Mouse (Mus musculus): ENCODE measurements around the gene Fam83g. TPM values are rescaled to one million over a fixed set of nuclear protein-coding genes. Genes with fewer than 3 reads are reported as not detected.

Fam83g gene
- total and polyA plus RNA-seq, 2 experiments: 1.0 to 1.4 TPM

DNA sequence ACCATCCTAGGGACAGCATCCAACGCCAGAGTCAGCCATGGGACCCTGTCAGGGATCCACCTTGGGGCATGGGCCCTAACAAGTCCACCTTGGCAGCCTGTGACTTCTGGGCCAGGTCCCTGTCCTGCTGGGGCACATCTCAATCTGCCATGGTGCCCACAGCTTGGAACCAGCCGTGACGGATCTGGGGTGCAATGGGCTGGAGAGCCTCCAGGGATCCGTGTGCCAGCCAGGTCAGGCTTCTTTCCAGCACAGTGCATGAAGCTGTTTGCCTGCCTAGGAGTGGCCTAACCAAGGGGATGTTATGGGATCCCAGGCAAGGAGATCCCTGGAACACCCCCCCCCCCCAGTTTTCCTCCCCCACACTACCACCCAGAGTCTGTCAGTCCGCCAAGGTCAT is 9.1 kb downstream of the Fam83g start:
- no peaks in the 10 kb centered on the region for H3K36me3 ChIP-seq (ENCODE audit: control insufficient read depth, insufficient read depth, low read length)
- no peaks in the 10 kb centered on the region for H3K79me2 ChIP-seq (ENCODE audit: control insufficient read depth, insufficient read depth, low read length)
- no peaks in the 10 kb centered on the region for H3K4me1 ChIP-seq (ENCODE audit: control insufficient read depth, insufficient read depth, low read length)
- TF ChIP-seq CTCF (IDR thresholded peaks at IDR 0.05; ENCODE audit: low read depth, low read length): no peak
- no peak for TF ChIP-seq POLR2A (IDR thresholded peaks at IDR 0.05; ENCODE audit: extremely low read depth, insufficient read depth, low read length)
- no peak overlapping the region for H3K9ac ChIP-seq (ENCODE audit: low read depth, low read length)
- H3K27ac ChIP-seq (replicated peaks; ENCODE audit: insufficient read depth, low read depth, low read length): no peak overlapping the region
- no peaks in the 10 kb centered on the region for H3K27me3 ChIP-seq (ENCODE audit: control insufficient read depth, insufficient read depth, low read length)
- DNase-seq (ENCODE audit: extremely low read depth, low read depth, low spot score): no peak
- 80% methylated on average over 5 of the region's 5 CpGs for WGBS
- H3K4me3 ChIP-seq (ENCODE audit: insufficient read depth, low read depth, low read length): no peak overlapping the region

DNA sequence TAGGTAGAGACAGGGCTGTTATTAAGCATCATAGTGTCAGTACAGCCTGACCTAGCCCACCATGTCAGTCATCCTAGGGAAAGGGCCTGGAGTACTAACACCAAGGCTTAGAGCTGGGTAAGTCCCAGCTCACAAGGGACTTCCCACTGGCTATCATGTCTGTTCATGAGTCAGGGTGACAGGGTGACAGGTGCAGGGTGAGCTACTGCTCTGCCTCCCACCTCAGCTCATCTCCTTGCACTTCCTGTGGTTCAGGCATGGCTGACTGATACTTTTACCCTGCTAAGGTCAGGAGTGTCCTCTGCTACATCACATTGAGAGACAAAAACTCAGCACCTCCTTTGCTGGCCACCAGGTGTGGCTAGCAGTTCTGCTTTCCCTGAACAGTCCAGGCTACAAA is 15.0 kb downstream of the Fam83g start:
- H3K4me3 ChIP-seq (ENCODE audit: insufficient read depth, low read depth, low read length): no peak overlapping the region
- TF ChIP-seq CTCF (IDR thresholded peaks at IDR 0.05; ENCODE audit: low read depth, low read length): no peak
- no peak for TF ChIP-seq POLR2A (IDR thresholded peaks at IDR 0.05; ENCODE audit: extremely low read depth, insufficient read depth, low read length)
- no peaks in the 10 kb centered on the region for H3K36me3 ChIP-seq (ENCODE audit: control insufficient read depth, insufficient read depth, low read length)
- H3K9ac ChIP-seq (ENCODE audit: low read depth, low read length): no peak overlapping the region
- H3K27me3 ChIP-seq (ENCODE audit: control insufficient read depth, insufficient read depth, low read length): no peaks in the 10 kb centered on the region
- DNase-seq (ENCODE audit: extremely low read depth, low read depth, low spot score): no peak
- peaks cover 4% of the 10 kb centered on the region; the same call in 1 of the 2 replicates for H3K4me1 ChIP-seq (ENCODE audit: control insufficient read depth, insufficient read depth, low read length)
- no peak overlapping the region for H3K27ac ChIP-seq (replicated peaks; ENCODE audit: insufficient read depth, low read depth, low read length)
- no peaks in the 10 kb centered on the region for H3K79me2 ChIP-seq (ENCODE audit: control insufficient read depth, insufficient read depth, low read length)

DNA sequence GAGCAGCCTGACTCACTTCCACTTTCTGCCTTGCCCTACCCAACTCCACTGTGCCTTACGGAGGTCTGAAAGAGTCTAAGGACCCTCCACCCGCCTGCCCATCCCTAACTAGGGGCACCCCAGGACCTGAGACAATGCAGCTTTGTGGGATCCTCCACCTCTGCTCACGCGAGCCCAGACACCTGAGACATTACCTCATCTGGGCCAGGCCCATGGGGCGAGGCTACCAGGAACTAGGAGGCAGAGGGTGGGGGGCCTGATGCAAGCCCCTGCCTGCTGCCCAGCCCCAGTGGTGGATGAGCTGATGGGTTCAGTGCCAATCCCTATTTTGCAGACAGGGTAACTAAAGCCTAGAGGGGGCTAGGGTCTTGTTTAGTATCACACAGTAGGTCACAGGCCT is 15.6 kb downstream of the Fam83g start:
- Histone ChIP-seq H3K27me3 (ENCODE audit: control insufficient read depth, insufficient read depth, low read length) (no peaks in the 10 kb centered on the region), H3K4me1 (ENCODE audit: control insufficient read depth, insufficient read depth, low read length) (peaks cover 4% of the 10 kb centered on the region; the same call in 1 of the 2 replicates), H3K36me3 (ENCODE audit: control insufficient read depth, insufficient read depth, low read length) (no peaks in the 10 kb centered on the region), H3K9ac (ENCODE audit: low read depth, low read length) (no peak overlapping the region), H3K27ac (replicated peaks; ENCODE audit: insufficient read depth, low read depth, low read length) (no peak overlapping the region), H3K79me2 (ENCODE audit: control insufficient read depth, insufficient read depth, low read length) (no peaks in the 10 kb centered on the region), H3K4me3 (ENCODE audit: insufficient read depth, low read depth, low read length) (no peak overlapping the region)
- WGBS: 96% methylated on average over 5 of the region's 5 CpGs
- no peak for DNase-seq (ENCODE audit: extremely low read depth, low read depth, low spot score)
- TF ChIP-seq POLR2A (IDR thresholded peaks at IDR 0.05; ENCODE audit: extremely low read depth, insufficient read depth, low read length) (no peak), CTCF (IDR thresholded peaks at IDR 0.05; ENCODE audit: low read depth, low read length) (no peak)

GRCm38 (mm10) chr11:61699933-61700332 is 16.0 kb downstream of the Fam83g start:
- whole genome bisulfite sequencing: 39% methylated on average over 4 of the region's 4 CpGs
- Histone ChIP-seq H3K4me1 (ENCODE audit: control insufficient read depth, insufficient read depth, low read length) (peaks cover 4% of the 10 kb centered on the region; the same call in 1 of the 2 replicates), H3K27ac (replicated peaks; ENCODE audit: insufficient read depth, low read depth, low read length) (no peak overlapping the region), H3K9ac (ENCODE audit: low read depth, low read length) (no peak overlapping the region), H3K4me3 (ENCODE audit: insufficient read depth, low read depth, low read length) (no peak overlapping the region), H3K36me3 (ENCODE audit: control insufficient read depth, insufficient read depth, low read length) (no peaks in the 10 kb centered on the region), H3K27me3 (ENCODE audit: control insufficient read depth, insufficient read depth, low read length) (no peaks in the 10 kb centered on the region), H3K79me2 (ENCODE audit: control insufficient read depth, insufficient read depth, low read length) (no peaks in the 10 kb centered on the region)
- no peak for TF ChIP-seq POLR2A (IDR thresholded peaks at IDR 0.05; ENCODE audit: extremely low read depth, insufficient read depth, low read length)
- TF ChIP-seq CTCF (IDR thresholded peaks at IDR 0.05; ENCODE audit: low read depth, low read length): no peak
- DNase-seq (ENCODE audit: extremely low read depth, low read depth, low spot score): peak; percentile 47

- Histone ChIP-seq H3K27me3 (ENCODE audit: control insufficient read depth, insufficient read depth, low read length) (no peaks in the 10 kb centered on the region), H3K79me2 (ENCODE audit: control insufficient read depth, insufficient read depth, low read length) (no peaks in the 10 kb centered on the region), H3K4me1 (ENCODE audit: control insufficient read depth, insufficient read depth, low read length) (peaks cover 4% of the 10 kb centered on the region; the same call in 1 of the 2 replicates), H3K9ac (ENCODE audit: low read depth, low read length) (no peak overlapping the region), H3K27ac (replicated peaks; ENCODE audit: insufficient read depth, low read depth, low read length) (no peak overlapping the region), H3K4me3 (ENCODE audit: insufficient read depth, low read depth, low read length) (no peak overlapping the region), H3K36me3 (ENCODE audit: control insufficient read depth, insufficient read depth, low read length) (no peaks in the 10 kb centered on the region)
- 89% methylated on average over 5 of the region's 5 CpGs for WGBS
- no peak for DNase-seq (ENCODE audit: extremely low read depth, low read depth, low spot score)
- no peak for TF ChIP-seq CTCF (IDR thresholded peaks at IDR 0.05; ENCODE audit: low read depth, low read length)
- no peak for TF ChIP-seq POLR2A (IDR thresholded peaks at IDR 0.05; ENCODE audit: extremely low read depth, insufficient read depth, low read length)
These were observed 17.8 kb downstream of the Fam83g start for GRCm38 (mm10) chr11:61701696-61702095.

- no peak overlapping the region for H3K9ac ChIP-seq (ENCODE audit: low read depth, low read length)
- 93% methylated on average over 5 of the region's 5 CpGs for WGBS
- H3K36me3 ChIP-seq (ENCODE audit: control insufficient read depth, insufficient read depth, low read length): no peaks in the 10 kb centered on the region
These were observed 18.6 kb downstream of the Fam83g start for GRCm38 (mm10) chr11:61702494-61702893.

More at GRCm38 (mm10) chr11:61702494-61702893, 18.6 kb downstream of the Fam83g start:
- H3K27me3 ChIP-seq (ENCODE audit: control insufficient read depth, insufficient read depth, low read length): no peaks in the 10 kb centered on the region
- no peak overlapping the region for H3K27ac ChIP-seq (replicated peaks; ENCODE audit: insufficient read depth, low read depth, low read length)
- no peaks in the 10 kb centered on the region for H3K79me2 ChIP-seq (ENCODE audit: control insufficient read depth, insufficient read depth, low read length)
- TF ChIP-seq CTCF (IDR thresholded peaks at IDR 0.05; ENCODE audit: low read depth, low read length): no peak
- TF ChIP-seq POLR2A (IDR thresholded peaks at IDR 0.05; ENCODE audit: extremely low read depth, insufficient read depth, low read length): no peak
- peaks cover 4% of the 10 kb centered on the region; the same call in 1 of the 2 replicates for H3K4me1 ChIP-seq (ENCODE audit: control insufficient read depth, insufficient read depth, low read length)
- DNase-seq (ENCODE audit: extremely low read depth, low read depth, low spot score): no peak
- H3K4me3 ChIP-seq (ENCODE audit: insufficient read depth, low read depth, low read length): no peak overlapping the region
